Mouse (Mus musculus) layer of hippocampus, postnatal 10 days (tissue): Measurements from ENCODE around the gene Olfr952. TPM values are rescaled to one million over a fixed set of nuclear protein-coding genes. Genes with fewer than 3 reads are reported as not detected.

ENCODE experiments used
- DNase-seq, 2 experiments: peaks; one replicate each; pipeline ENCODE4 v3.0.0; 2021; ENCODE audit warnings: low spot score in 2 of 2
- long read RNA-seq: library from polyadenylated mRNA; stranded (forward); transcript quantifications from one replicate; pipeline ENCODE4 v2.0.0, GENCODE M21; 2023
- total RNA-seq, 2 experiments: library from RNA; stranded (reverse); gene quantifications; 2 replicates each; pipeline ENCODE4 v1.2.3; 2021

Gene Olfr952
- total RNA-seq, result not detected
- long read RNA-seq, result 0 reads

GRCm38 (mm10) chr9:39427048-39427447 lies at the start of gene Olfr952:
Gene Olfr952 (minus strand): TSS chr9:39427148.
- no peak for DNase-seq

GRCm38 (mm10) chr9:39471844-39472243 lies 44.9 kb upstream of the Olfr952 start, which contains the start of gene Olfr955:
Gene Olfr955 (minus strand): TSS chr9:39471944.
- DNase-seq, result no peak

- DNase-seq, result no peak
Measured at GRCm38 (mm10) chr9:39456401-39456800, 29.5 kb upstream of the Olfr952 start, which contains the start of gene Olfr954. Gene Olfr954 (plus strand): TSS chr9:39456701.

DNA sequence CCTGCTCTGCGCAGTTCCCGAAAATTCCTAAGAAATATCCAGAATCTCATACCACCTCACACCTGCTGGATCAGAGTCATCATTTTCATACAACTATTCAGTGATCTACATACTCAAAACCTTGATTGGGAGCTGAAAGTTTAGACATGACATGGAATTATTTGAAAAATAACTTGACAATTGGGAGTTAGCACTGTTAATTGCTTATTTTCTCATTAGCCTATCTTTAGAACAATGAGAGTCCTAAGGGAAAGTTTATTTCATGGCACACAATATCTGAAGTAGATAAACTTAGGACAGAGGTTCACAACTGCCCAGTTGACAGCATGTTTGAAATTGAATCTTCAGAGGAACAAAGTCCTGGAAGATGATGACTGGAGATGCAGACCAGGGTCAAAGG lies 39.8 kb downstream of the Olfr952 start, which contains the start of gene Olfr951:
Gene Olfr951 (plus strand): TSS at position 301 of the 400 bp plus-strand sequence.
- DNase-seq, result no peak

Other genes starting within 250 kb of the Olfr952 start
- not detected for gene Olfr944, start 225.2 kb downstream of the Olfr952 start, total RNA-seq
- not detected for gene Olfr1537, start 177.2 kb downstream of the Olfr952 start, total RNA-seq
- gene Olfr945, start 150.3 kb downstream of the Olfr952 start, total RNA-seq, result not detected
- not detected for gene Olfr948, start 101.1 kb downstream of the Olfr952 start, total RNA-seq
- not detected for gene Olfr951, start 39.7 kb downstream of the Olfr952 start, total RNA-seq
- not detected for gene Olfr954, start 29.6 kb upstream of the Olfr952 start, total RNA-seq
- gene Olfr955, start 44.8 kb upstream of the Olfr952 start, total RNA-seq, result not detected
- not detected for gene Olfr44, start 66.8 kb upstream of the Olfr952 start, total RNA-seq
- gene Olfr957, start 88.7 kb upstream of the Olfr952 start, total RNA-seq, result not detected
- gene Olfr958, start 126.9 kb upstream of the Olfr952 start, total RNA-seq, result not detected
- not detected for gene Olfr959, start 148.4 kb upstream of the Olfr952 start, total RNA-seq
- gene AW551984, start 177.3 kb upstream of the Olfr952 start, total RNA-seq, result 10 to 100 TPM; 28.2 to 34.9 TPM
- not detected for gene Olfr148, start 183.5 kb upstream of the Olfr952 start, total RNA-seq
- gene Olfr960, start 194.2 kb upstream of the Olfr952 start, total RNA-seq, result not detected
- not detected for gene Olfr961, start 217.9 kb upstream of the Olfr952 start, total RNA-seq
- not detected for gene Olfr963, start 240.1 kb upstream of the Olfr952 start, total RNA-seq